Mouse (Mus musculus) small intestine, adult 10 weeks (tissue): Measurements from ENCODE around the gene Olfr715. TPM values are rescaled to one million over a fixed set of nuclear protein-coding genes. Genes with fewer than 3 reads are reported as not detected.

Experiments
- polyA plus RNA-seq: library from polyadenylated mRNA; stranded (reverse); fragments of 350-450 nt; fragmentation: Illumina TruSeq; extraction: RNeasy Lipid Tissue Mini Kit (QIAGEN cat#74804); gene quantifications from one replicate; pipeline ENCODE4 v1.2.3, GENCODE M21; 2014; ENCODE audit warnings: low replicate concordance

Olfr715 gene
- not detected for polyA plus RNA-seq

GRCm38 (mm10) chr7:107130983-107131382, at the start of gene Olfr715:
Gene Olfr715 (minus strand): TSS chr7:107131083.

GRCm38 (mm10) chr7:107166690-107167089, 35.8 kb upstream of the Olfr715 start, which contains the start of gene Nlrp14:
Gene Nlrp14 (plus strand): TSS chr7:107166990.

GRCm38 (mm10) chr7:107138027-107138426, 7.1 kb upstream of the Olfr715 start, which contains the start of gene Olfr716:
Gene Olfr716 (plus strand): TSS chr7:107138327.

GRCm38 (mm10) chr7:107110269-107110668, 20.6 kb downstream of the Olfr715 start, which contains the start of gene Olfr715b:
Gene Olfr715b (minus strand): TSS chr7:107110369.

GRCm38 (mm10) chr7:107092920-107093319, 38.0 kb downstream of the Olfr715 start, which contains the start of gene Olfr17:
Gene Olfr17 (plus strand): TSS chr7:107093220.

Other genes with a start within 250 kb of the Olfr715 start
- gene Olfr706, start 242.9 kb downstream of the Olfr715 start, polyA plus RNA-seq = not detected
- gene Olfr707, start 229.8 kb downstream of the Olfr715 start, polyA plus RNA-seq = not detected
- 0.45 TPM for gene Olfr1532-ps1, start 223.1 kb downstream of the Olfr715 start, polyA plus RNA-seq
- gene Olfr709-ps1, start 198.9 kb downstream of the Olfr715 start, polyA plus RNA-seq = not detected
- gene Olfr710, start 182.8 kb downstream of the Olfr715 start, polyA plus RNA-seq = not detected
- not detected for gene Olfr6, start 167.1 kb downstream of the Olfr715 start, polyA plus RNA-seq
- not detected for gene Olfr711, start 155.6 kb downstream of the Olfr715 start, polyA plus RNA-seq
- gene Olfr2, start 125.0 kb downstream of the Olfr715 start, polyA plus RNA-seq = not detected
- gene Olfr713, start 99.9 kb downstream of the Olfr715 start, polyA plus RNA-seq = 0.19 TPM
- gene Olfr714, start 60.1 kb downstream of the Olfr715 start, polyA plus RNA-seq = not detected
- gene Olfr17, start 37.9 kb downstream of the Olfr715 start, polyA plus RNA-seq = not detected
- not detected for gene Olfr715b, start 20.7 kb downstream of the Olfr715 start, polyA plus RNA-seq
- not detected for gene Olfr716, start 7.2 kb upstream of the Olfr715 start, polyA plus RNA-seq
- gene Nlrp14, start 35.9 kb upstream of the Olfr715 start, polyA plus RNA-seq = not detected
- not detected for gene Rbmxl2, start 78.4 kb upstream of the Olfr715 start, polyA plus RNA-seq
- 0.97 TPM for gene Syt9, start 239.6 kb upstream of the Olfr715 start, polyA plus RNA-seq